ENCODE assay signal across 15 mouse cellular contexts in genomic region chr8:119158628-119159027, GRCm38 (mm10).
DNase-seq lines count a peak whose midpoint lies in the region; ATAC-seq and TF ChIP-seq lines count a peak whose summit lies in the region.
"Had no signal": no experiment of that assay in that cellular context is flagged by ENCODE, and none has a peak within 500 bp of the region (broad histone marks: within the 10 kb centered on the region; RNA-seq: fewer than 3 reads in every experiment).

No protein-coding gene starts in this region.

- H3K9me3 ChIP-seq in hindbrain, postnatal 0 days (ENCODE audit: low read length) = no peaks in the 10 kb centered on the region
- H3K9me3 ChIP-seq in hindbrain, embryonic 11.5 days (ENCODE audit: control insufficient read depth, low read length) = no peaks in the 10 kb centered on the region
- H3K9me3 ChIP-seq: limb, embryonic 12.5 days had no signal

- no peak for TF ChIP-seq CTCF in hindbrain, postnatal 0 days (IDR thresholded peaks at IDR 0.05; ENCODE audit: low read depth)

- H3K4me2 ChIP-seq in hindbrain, postnatal 0 days (ENCODE audit: low read depth, low read length) = no peak overlapping the region
- no peak overlapping the region for H3K4me2 ChIP-seq in hindbrain, embryonic 11.5 days (replicated peaks; ENCODE audit: low read depth, low read length)
- H3K4me2 ChIP-seq: limb, embryonic 12.5 days; lung, embryonic 14.5 days had no signal

- ATAC-seq in hindbrain, postnatal 0 days = peak; percentile 38; the same call in 1 of the 2 replicates
- no peak for ATAC-seq in hindbrain, embryonic 11.5 days (ENCODE audit: low FRiP score)
- ATAC-seq: CD4-positive, CD25-positive, alpha-beta regulatory T cell, adult 4 months had no signal

- H3K9ac ChIP-seq in hindbrain, postnatal 0 days (replicated peaks; ENCODE audit: low read length) = no peak overlapping the region
- H3K9ac ChIP-seq in hindbrain, embryonic 11.5 days (ENCODE audit: low read depth, low read length) = no peak overlapping the region
- H3K9ac ChIP-seq: limb, embryonic 12.5 days; lung, embryonic 14.5 days had no signal

- 0 out of 2 replicates have a peak, but pooled peaks cover 6% of the 10 kb centered on the region for H3K4me1 ChIP-seq in hindbrain, postnatal 0 days (ENCODE audit: insufficient read depth, low read length)
- no peaks in the 10 kb centered on the region for H3K4me1 ChIP-seq in hindbrain, embryonic 11.5 days (replicated peaks; ENCODE audit: control insufficient read depth, insufficient read depth, low read length)
- H3K4me1 ChIP-seq: limb, embryonic 12.5 days had no signal

- H3K4me3 ChIP-seq in hindbrain, postnatal 0 days (ENCODE audit: low read length) = no peak overlapping the region
- no peak overlapping the region for H3K4me3 ChIP-seq in hindbrain, embryonic 11.5 days (ENCODE audit: low read depth, low read length)
- H3K4me3 ChIP-seq: limb, embryonic 12.5 days had no signal

- no peak overlapping the region for H3K27ac ChIP-seq in hindbrain, postnatal 0 days
- H3K27ac ChIP-seq in hindbrain, embryonic 11.5 days (ENCODE audit: low read depth, low read length) = no peak overlapping the region
- H3K27ac ChIP-seq: limb, embryonic 12.5 days had no signal

- 32% methylated on average over 5 of the region's 5 CpGs for WGBS in hindbrain, postnatal 0 days
- 81% methylated on average over 5 of the region's 5 CpGs for WGBS in hindbrain, embryonic 11.5 days

- H3K36me3 ChIP-seq in hindbrain, postnatal 0 days (ENCODE audit: insufficient read depth, low read length) = no peaks in the 10 kb centered on the region
- H3K36me3 ChIP-seq in hindbrain, embryonic 11.5 days (ENCODE audit: control insufficient read depth, insufficient read depth, low read length) = no peaks in the 10 kb centered on the region
- H3K36me3 ChIP-seq: limb, embryonic 12.5 days had no signal

- DNase-seq in hindbrain, postnatal 0 days (ENCODE audit: low spot score) = peak; percentile 48
- DNase-seq in hindbrain, embryonic 11.5 days (ENCODE audit: low spot score) = no peak
- DNase-seq in brain, embryonic 18.5 days (ENCODE audit: low read depth, low spot score) = peak; percentile 40
- DNase-seq in cerebellum, postnatal 10 days = peak; percentile 85 to 89
- DNase-seq in layer of hippocampus, postnatal 14 days (ENCODE audit: low spot score in 2 of 2) = peak; percentile 83 to 92
- no peak for DNase-seq in lung, adult 18-20 months
- DNase-seq in adrenal gland, postnatal 14 days = no peak
- DNase-seq: adrenal gland, postnatal 10 days; gastrocnemius, postnatal 25 days; heart, postnatal 14 days; kidney, adult 8-10 months; lung, embryonic 14.5 days; spleen, adult 18-20 months had no signal

- H3K27me3 ChIP-seq in hindbrain, postnatal 0 days (ENCODE audit: insufficient read depth, low read length) = no peaks in the 10 kb centered on the region
- no peaks in the 10 kb centered on the region for H3K27me3 ChIP-seq in hindbrain, embryonic 11.5 days (ENCODE audit: control insufficient read depth, insufficient read depth, low read length)
- H3K27me3 ChIP-seq: limb, embryonic 12.5 days had no signal

Comparison
In these comparisons a context has a peak if more than half of its experiments do, and no peak if none do; other contexts are left out.
1. DNase-seq: peak in hindbrain, postnatal 0 days (single experiment), brain, embryonic 18.5 days (single experiment), cerebellum, postnatal 10 days (2 of 2) and layer of hippocampus, postnatal 14 days (2 of 2); none in hindbrain, embryonic 11.5 days (single experiment), lung, adult 18-20 months (0 of 2) and adrenal gland, postnatal 14 days (single experiment).